Mouse (Mus musculus) spleen, adult 12 weeks (tissue): ENCODE measurements around the gene Mettl6.

ENCODE experiments used
- DNase-seq: peaks from one replicate; pipeline ENCODE4 v3.0.0; 2022; ENCODE audit warnings: low spot score

The Mettl6 gene

GRCm38 (mm10) chr14:31494975-31495455, at the start of gene Mettl6:
TSS of gene Mettl6 (minus strand) at chr14:31495040.
- DNase-seq = peak; percentile 84

- DNase-seq = no peak
These were observed 49.1 kb upstream of the Mettl6 start for GRCm38 (mm10) chr14:31543885-31544442.

GRCm38 (mm10) chr14:31537298-31537697, 42.5 kb upstream of the Mettl6 start:
- DNase-seq = no peak

- DNase-seq = no peak
These were observed 37.8 kb upstream of the Mettl6 start for GRCm38 (mm10) chr14:31532656-31533055.

- DNase-seq = peak; percentile 34
These were observed 36.8 kb upstream of the Mettl6 start for GRCm38 (mm10) chr14:31531506-31532148.

- no peak for DNase-seq
These were observed 36.0 kb upstream of the Mettl6 start for GRCm38 (mm10) chr14:31530847-31531246.

GRCm38 (mm10) chr14:31525040-31525810, 30.4 kb upstream of the Mettl6 start:
- DNase-seq = no peak

GRCm38 (mm10) chr14:31521318-31521717, 26.5 kb upstream of the Mettl6 start:
- DNase-seq = no peak

- no peak for DNase-seq
These were observed 24.3 kb upstream of the Mettl6 start for GRCm38 (mm10) chr14:31519165-31519564.

- DNase-seq = no peak
These were observed 21.1 kb upstream of the Mettl6 start for GRCm38 (mm10) chr14:31515895-31516294.

- DNase-seq = no peak
These were observed 15.5 kb upstream of the Mettl6 start for GRCm38 (mm10) chr14:31510322-31510721.

- DNase-seq = no peak
These were observed 15.1 kb upstream of the Mettl6 start for GRCm38 (mm10) chr14:31509911-31510310.

GRCm38 (mm10) chr14:31506456-31506855, 11.6 kb upstream of the Mettl6 start:
- no peak for DNase-seq

- DNase-seq = no peak
These were observed 8.6 kb upstream of the Mettl6 start for GRCm38 (mm10) chr14:31503406-31503805.

GRCm38 (mm10) chr14:31499526-31499925, 4.7 kb upstream of the Mettl6 start:
- DNase-seq = no peak

- peak; percentile 34 for DNase-seq
These were observed 1.4 kb upstream of the Mettl6 start for GRCm38 (mm10) chr14:31496241-31496646.

- peak; percentile 6 for DNase-seq
These were observed 698 bp upstream of the Mettl6 start for GRCm38 (mm10) chr14:31495538-31495937.

- no peak for DNase-seq
These were observed 378 bp downstream of the Mettl6 start, which contains the start of gene Eaf1 for GRCm38 (mm10) chr14:31494349-31494974. TSS of gene Eaf1 (plus strand) at chr14:31494399.

- DNase-seq = no peak
These were observed 939 bp downstream of the Mettl6 start for GRCm38 (mm10) chr14:31493901-31494300.

GRCm38 (mm10) chr14:31488055-31488454, 6.8 kb downstream of the Mettl6 start:
- no peak for DNase-seq

- DNase-seq = no peak
These were observed 8.4 kb downstream of the Mettl6 start for GRCm38 (mm10) chr14:31486465-31486864.

- DNase-seq = no peak
These were observed 12.4 kb downstream of the Mettl6 start for GRCm38 (mm10) chr14:31482417-31482816.
